Mouse (Mus musculus) small intestine, adult 2 months (tissue): Measurements from ENCODE around the gene Ppm1g.

ENCODE experiments used
- CTCF ChIP-seq: fragments of 200-500 bp; IDR thresholded peaks from 2 replicates; pipeline ENCODE4 v1.5.1; 2012; ENCODE audit warnings: low read depth, mild to moderate bottlenecking, control low read depth, inconsistent platforms, low read length, moderate library complexity, mixed read lengths; ENCODE audit not compliant: insufficient replicate concordance, insufficient read length; ENCODE audit errors: extremely low read depth
- POLR2A ChIP-seq: fragments of 200-500 bp; IDR thresholded peaks from 2 replicates; pipeline ENCODE4 v1.6.1; 2012; ENCODE audit warnings: low read depth, mild to moderate bottlenecking, control low read depth, inconsistent platforms, low read length, moderate library complexity

- TF ChIP-seq CTCF (no peak), POLR2A (no peak)
Measured at GRCm38 (mm10) chr5:31252795-31253545, 32.5 kb upstream of the Ppm1g start.
